Mouse (Mus musculus) urinary bladder, adult 2 months (tissue): ENCODE measurements around the gene Sgsm1. TPM values are rescaled to one million over a fixed set of nuclear protein-coding genes. Genes with fewer than 3 reads are reported as not detected.

ENCODE experiments used
- polyA plus RNA-seq: library from polyadenylated mRNA; depleted of rRNA; stranded (reverse); fragments of >200 nt; gene quantifications from 2 replicates; pipeline ENCODE4 v1.2.3, GENCODE M21; 2012; rRNA removed

Gene Sgsm1
- polyA plus RNA-seq, 1 experiment, result 5.6 TPM

Other genes starting within 250 kb of the Sgsm1 start
- not detected in 2 replicates for gene Crybb2, start 240.7 kb downstream of the Sgsm1 start, polyA plus RNA-seq
- gene Crybb3, start 229.2 kb downstream of the Sgsm1 start, polyA plus RNA-seq, result 5.4 and 6.1 TPM in 2 replicates
- gene 2900026A02Rik, start 89.5 kb downstream of the Sgsm1 start, polyA plus RNA-seq, result 18.1 and 24.9 TPM in 2 replicates
- gene Tmem211, start 83.9 kb downstream of the Sgsm1 start, polyA plus RNA-seq, result 0.06 TPM in 1 of 2 replicates, not detected in the other
- gene Aym1, start 46.5 kb upstream of the Sgsm1 start, polyA plus RNA-seq, result not detected in 2 replicates
- gene Wscd2, start 179.5 kb upstream of the Sgsm1 start, polyA plus RNA-seq, result 23.5 and 29.6 TPM in 2 replicates